Mouse (Mus musculus): ENCODE results near the gene Nudt4. TPM values are rescaled to one million over a fixed set of nuclear protein-coding genes. Genes with fewer than 3 reads are reported as not detected.

Gene Nudt4
- polyA plus RNA-seq, 1 experiment from 2014 or later, result 79.2 TPM

DNA sequence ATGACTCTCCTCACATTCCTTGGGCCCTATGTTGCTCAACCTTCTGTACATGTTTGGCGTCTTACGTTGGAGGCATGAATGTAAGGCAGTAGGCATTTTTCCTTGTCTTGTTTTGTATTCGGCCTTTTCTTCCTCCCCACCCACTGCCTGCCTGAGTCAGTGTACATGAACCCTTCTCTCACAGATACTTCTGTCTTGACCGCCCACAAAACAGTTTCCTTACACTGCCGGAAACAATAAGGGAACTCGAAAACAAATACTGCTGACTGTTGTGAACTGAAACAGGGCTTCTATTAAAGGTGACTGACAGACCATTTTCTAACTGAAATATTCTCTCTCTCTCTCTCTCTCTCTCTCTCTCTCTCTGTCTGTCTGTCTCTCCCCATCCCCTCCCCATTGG is 55.2 kb downstream of the Nudt4 start:
- no peak overlapping the region for H3K4me2 ChIP-seq (replicated peaks)
- no peaks in the 10 kb centered on the region for H3K9me3 ChIP-seq
- H3K4me1 ChIP-seq, result peaks cover under 1% of the 10 kb centered on the region; the same call in 1 of the 2 replicates
- no peak for ATAC-seq (replicated peaks)
- no peak overlapping the region for H3K4me3 ChIP-seq
- H3K9ac ChIP-seq (replicated peaks), result no peak overlapping the region
- H3K27ac ChIP-seq (replicated peaks), result no peak overlapping the region
- H3K36me3 ChIP-seq, result no peaks in the 10 kb centered on the region
- no peaks in the 10 kb centered on the region for H3K27me3 ChIP-seq
- 69% methylated on average over 6 of the region's 6 CpGs for WGBS

- Histone ChIP-seq H3K4me3 (no peak overlapping the region), H3K27ac (replicated peaks) (no peak overlapping the region), H3K36me3 (no peaks in the 10 kb centered on the region), H3K27me3 (no peaks in the 10 kb centered on the region), H3K9ac (replicated peaks) (no peak overlapping the region), H3K4me2 (replicated peaks) (no peak overlapping the region), H3K4me1 (no peaks in the 10 kb centered on the region), H3K9me3 (no peaks in the 10 kb centered on the region)
- 83% methylated on average over 8 of the region's 8 CpGs for WGBS
- no peak for ATAC-seq (replicated peaks)
Measured at GRCm38 (mm10) chr10:95508126-95508525, 55.8 kb downstream of the Nudt4 start.

DNA sequence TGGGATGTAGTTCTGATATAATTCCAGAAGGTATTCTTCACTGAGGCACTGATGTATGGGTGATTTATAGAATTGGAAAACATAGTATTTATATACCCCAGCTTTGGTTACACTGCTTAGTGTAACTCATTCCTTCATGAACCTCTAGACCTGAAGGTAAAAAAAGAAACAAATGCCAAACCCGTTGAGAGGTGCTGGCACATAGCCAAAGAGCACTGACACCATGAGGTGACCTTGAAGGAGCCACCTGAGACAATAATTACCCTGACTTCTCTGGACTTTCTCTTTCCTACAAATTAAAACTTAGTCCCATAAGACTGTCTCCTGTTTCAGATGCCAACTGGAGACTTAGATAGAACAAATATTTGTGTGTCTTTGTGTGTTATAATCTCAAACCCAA is 59.6 kb downstream of the Nudt4 start:
- H3K4me1 ChIP-seq, result peaks cover 12% of the 10 kb centered on the region
- no peaks in the 10 kb centered on the region for H3K27me3 ChIP-seq
- no peak for ATAC-seq (replicated peaks)
- no peak overlapping the region for H3K27ac ChIP-seq (replicated peaks)
- no peaks in the 10 kb centered on the region for H3K36me3 ChIP-seq
- no peak overlapping the region for H3K4me2 ChIP-seq (replicated peaks)
- H3K4me3 ChIP-seq, result no peak overlapping the region
- H3K9me3 ChIP-seq, result no peaks in the 10 kb centered on the region
- 20% methylated on average over 1 of the region's 1 CpGs for WGBS
- H3K9ac ChIP-seq (replicated peaks), result no peak overlapping the region

GRCm38 (mm10) chr10:95503443-95504235 is 60.3 kb downstream of the Nudt4 start:
- WGBS, result 88% methylated on average over 14 of the region's 14 CpGs
- no peaks in the 10 kb centered on the region for H3K27me3 ChIP-seq
- no peak for ATAC-seq (replicated peaks)

DNA sequence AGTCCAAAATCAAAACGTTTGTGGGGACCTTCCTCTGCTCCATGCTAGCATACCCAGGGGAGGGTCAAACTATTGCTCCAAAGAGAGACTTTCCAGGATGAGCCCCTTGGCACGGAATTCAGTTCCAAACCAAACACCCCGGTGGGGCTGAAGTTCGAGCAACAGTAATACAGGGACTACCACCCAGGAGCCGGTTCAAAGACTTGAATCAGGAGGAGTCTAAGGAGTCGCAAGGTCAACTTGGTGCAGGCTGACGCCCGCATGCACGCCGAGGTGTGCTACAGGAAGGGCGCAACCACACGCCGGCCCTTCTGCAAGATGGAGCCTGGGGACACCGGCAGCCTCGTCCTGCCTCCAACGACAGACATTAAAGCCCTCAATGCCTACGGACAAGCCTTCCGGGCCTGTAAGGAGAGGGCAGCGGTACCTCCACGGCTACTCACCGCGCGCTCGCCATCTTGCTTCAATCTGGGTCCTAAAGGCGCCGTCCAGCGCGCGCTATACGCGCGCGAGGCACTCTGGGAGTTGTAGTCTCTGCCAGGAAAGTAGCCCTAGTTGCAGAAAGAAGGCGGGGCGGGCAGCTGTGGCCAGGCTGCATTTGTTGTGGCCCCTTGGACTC is 62.4 kb downstream of the Nudt4 start, which contains the start of gene Mrpl42:
Gene Mrpl42, minus strand, starts transcription at position 478 of the 619 bp plus-strand sequence.
- Histone ChIP-seq H3K9ac (replicated peaks) (peak within 1 kb of the TSS; percentile 86), H3K4me2 (replicated peaks) (peak within 1 kb of the TSS; percentile 63), H3K27ac (replicated peaks) (peak within 1 kb of the TSS; percentile 88), H3K4me1 (peaks cover 12% of the 10 kb centered on the region), H3K9me3 (no peaks in the 10 kb centered on the region), H3K36me3 (peaks cover 9% of the 10 kb centered on the region; the same call in 1 of the 2 replicates), H3K27me3 (no peaks in the 10 kb centered on the region), H3K4me3 (peak within 1 kb of the TSS; percentile 87)
- ATAC-seq (replicated peaks), result peak; percentile 97
- WGBS, result under 1% methylated on average over 35 of the region's 35 CpGs

More at GRCm38 (mm10) chr10:95503443-95504235, 60.3 kb downstream of the Nudt4 start:
- Histone ChIP-seq H3K9ac (replicated peaks) (no peak overlapping the region), H3K36me3 (no peaks in the 10 kb centered on the region), H3K4me2 (replicated peaks) (no peak overlapping the region), H3K4me3 (no peak overlapping the region), H3K9me3 (no peaks in the 10 kb centered on the region), H3K27ac (replicated peaks) (no peak overlapping the region), H3K4me1 (peaks cover 12% of the 10 kb centered on the region)

DNA sequence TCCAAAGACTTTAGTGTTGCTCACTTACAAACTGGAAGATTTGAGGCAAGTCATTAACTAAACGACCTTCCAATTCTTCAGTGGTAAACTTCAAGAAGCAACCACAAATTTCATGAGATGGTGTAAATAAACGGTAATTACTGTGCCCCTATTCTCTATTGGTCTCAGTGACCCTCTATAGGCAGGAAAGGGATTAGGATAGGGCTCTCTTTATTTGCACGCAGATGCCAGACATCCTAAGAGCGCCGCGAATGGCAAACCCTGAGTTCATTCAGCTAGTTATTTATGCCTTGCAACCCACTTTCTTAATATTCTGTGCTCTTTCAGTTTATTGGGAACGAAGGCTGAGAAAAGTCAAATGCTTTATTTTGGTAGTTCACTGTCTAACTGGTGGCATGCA is 62.9 kb downstream of the Nudt4 start:
- WGBS, result under 1% methylated on average over 7 of the region's 7 CpGs
- peak; percentile 53; the same call in 1 of the 2 replicates for ATAC-seq (replicated peaks)
- H3K27ac ChIP-seq (replicated peaks), result peak overlapping the region; percentile 88
- peak overlapping the region; percentile 63 for H3K4me2 ChIP-seq (replicated peaks)
- H3K9ac ChIP-seq (replicated peaks), result peak overlapping the region; percentile 86
- peak overlapping the region; percentile 87 for H3K4me3 ChIP-seq
- H3K4me1 ChIP-seq, result peaks cover 12% of the 10 kb centered on the region
- H3K36me3 ChIP-seq, result peaks cover 11% of the 10 kb centered on the region
- no peaks in the 10 kb centered on the region for H3K9me3 ChIP-seq
- no peaks in the 10 kb centered on the region for H3K27me3 ChIP-seq

Small RNA genes lying within 50 kb of the gene (microRNA-seq; reads per million reads assigned to microRNA genes)
- 10.1 reads per million, percentile 25 among the genes with 10 or more reads in this experiment for gene Mir3058

Other genes with a start within 250 kb of the Nudt4 start
- 9.5 and 10.1 TPM in 2 replicates for gene Cradd, start 240.0 kb downstream of the Nudt4 start, polyA plus RNA-seq (2015; fragmentation: Nextera tagmentation; extraction: Ambion mirVana)
- 144 and 153 TPM in 2 replicates for gene Socs2, start 147.0 kb downstream of the Nudt4 start, polyA plus RNA-seq (2015; fragmentation: Nextera tagmentation; extraction: Ambion mirVana)
- 232 and 246 TPM in 2 replicates for gene Mrpl42, start 62.2 kb downstream of the Nudt4 start, polyA plus RNA-seq (2015; fragmentation: Nextera tagmentation; extraction: Ambion mirVana)
- 394 and 412 TPM in 2 replicates for gene Ube2n, start 49.0 kb downstream of the Nudt4 start, polyA plus RNA-seq (2015; fragmentation: Nextera tagmentation; extraction: Ambion mirVana)
- not detected in 2 replicates for gene Anapc15-ps, start 109.3 kb upstream of the Nudt4 start, polyA plus RNA-seq (2015; fragmentation: Nextera tagmentation; extraction: Ambion mirVana)

Data from forebrain, embryonic 15.5 days (tissue).